Mouse (Mus musculus) stomach, embryonic 14.5 days (tissue): Measurements from ENCODE around the gene Pcf11. TPM values are rescaled to one million over a fixed set of nuclear protein-coding genes. Genes with fewer than 3 reads are reported as not detected.
A peak's percentile ranks its signal among the peaks of the same experiment; 100 is the strongest.

Source experiments
- ATAC-seq: fragments of 200-750 bp; cut with Nextera tagmentation; 2 replicates; pipeline ENCODE4 v1.8.0; 2017; ENCODE audit warnings: low read depth, moderate TSS enrichment; ENCODE audit not compliant: insufficient number of reproducible peaks, insufficient read depth, low FRiP score
- H3K27ac ChIP-seq: fragments of 300-500 bp; sonication (generic); 2 replicates; pipeline ENCODE4 v1.5.1; 2014; ENCODE audit warnings: mild to moderate bottlenecking, low read length, moderate library complexity, mixed read lengths
- H3K27me3 ChIP-seq: fragments of 300-500 bp; sonication (generic); 2 replicates; pipeline ENCODE4 v1.6.1; 2014; ENCODE audit warnings: low read length, control low read depth, mixed read lengths; ENCODE audit not compliant: control insufficient read depth, insufficient read depth
- H3K36me3 ChIP-seq: fragments of 300-500 bp; sonication (generic); 2 replicates; pipeline ENCODE4 v1.6.1; 2014; ENCODE audit warnings: mild to moderate bottlenecking, control low read depth, low read length, moderate library complexity, mixed read lengths; ENCODE audit not compliant: control insufficient read depth, insufficient read depth
- H3K4me1 ChIP-seq: fragments of 300-500 bp; sonication (generic); 2 replicates; pipeline ENCODE4 v1.6.1; 2014; ENCODE audit warnings: low read length, control low read depth, mixed read lengths; ENCODE audit not compliant: control insufficient read depth, insufficient read depth
- H3K4me2 ChIP-seq: fragments of 300-500 bp; sonication (generic); replicated peaks from 2 replicates; pipeline ENCODE4 v1.6.1; 2014; ENCODE audit warnings: low read depth, low read length, control low read depth
- H3K4me3 ChIP-seq: fragments of 300-500 bp; sonication (generic); 2 replicates; pipeline ENCODE4 v1.5.1; 2014; ENCODE audit warnings: low read depth, low read length, control low read depth
- H3K9ac ChIP-seq: fragments of 300-500 bp; sonication (generic); replicated peaks from 2 replicates; pipeline ENCODE4 v1.6.1; 2014; ENCODE audit warnings: low read depth, mild to moderate bottlenecking, control low read depth, low read length, moderate library complexity, mixed read lengths
- H3K9me3 ChIP-seq: fragments of 300-500 bp; sonication (generic); 2 replicates; pipeline ENCODE4 v1.6.1; 2016; ENCODE audit warnings: low read depth, low read length, control low read depth; ENCODE audit not compliant: control insufficient read depth
- WGBS: fragments of 180-500 bp; shearing (Covaris S2); extraction: QIAGEN DNeasy Blood & Tissue Kit; methylation state at CpG from one replicate; pipeline ENCODE4 v1.1.7; 2014; 5-methylcytosine and 5-hydroxymethylcytosine counted together
- polyA plus RNA-seq: library from polyadenylated mRNA; unstranded; fragments of >200 nt; fragmentation: Nextera tagmentation; extraction: Ambion mirVana; gene quantifications from 2 replicates; pipeline ENCODE4 v1.2.1, GENCODE M21; 2014

Gene Pcf11
- 23.7 and 26.7 TPM in 2 replicates for polyA plus RNA-seq

DNA sequence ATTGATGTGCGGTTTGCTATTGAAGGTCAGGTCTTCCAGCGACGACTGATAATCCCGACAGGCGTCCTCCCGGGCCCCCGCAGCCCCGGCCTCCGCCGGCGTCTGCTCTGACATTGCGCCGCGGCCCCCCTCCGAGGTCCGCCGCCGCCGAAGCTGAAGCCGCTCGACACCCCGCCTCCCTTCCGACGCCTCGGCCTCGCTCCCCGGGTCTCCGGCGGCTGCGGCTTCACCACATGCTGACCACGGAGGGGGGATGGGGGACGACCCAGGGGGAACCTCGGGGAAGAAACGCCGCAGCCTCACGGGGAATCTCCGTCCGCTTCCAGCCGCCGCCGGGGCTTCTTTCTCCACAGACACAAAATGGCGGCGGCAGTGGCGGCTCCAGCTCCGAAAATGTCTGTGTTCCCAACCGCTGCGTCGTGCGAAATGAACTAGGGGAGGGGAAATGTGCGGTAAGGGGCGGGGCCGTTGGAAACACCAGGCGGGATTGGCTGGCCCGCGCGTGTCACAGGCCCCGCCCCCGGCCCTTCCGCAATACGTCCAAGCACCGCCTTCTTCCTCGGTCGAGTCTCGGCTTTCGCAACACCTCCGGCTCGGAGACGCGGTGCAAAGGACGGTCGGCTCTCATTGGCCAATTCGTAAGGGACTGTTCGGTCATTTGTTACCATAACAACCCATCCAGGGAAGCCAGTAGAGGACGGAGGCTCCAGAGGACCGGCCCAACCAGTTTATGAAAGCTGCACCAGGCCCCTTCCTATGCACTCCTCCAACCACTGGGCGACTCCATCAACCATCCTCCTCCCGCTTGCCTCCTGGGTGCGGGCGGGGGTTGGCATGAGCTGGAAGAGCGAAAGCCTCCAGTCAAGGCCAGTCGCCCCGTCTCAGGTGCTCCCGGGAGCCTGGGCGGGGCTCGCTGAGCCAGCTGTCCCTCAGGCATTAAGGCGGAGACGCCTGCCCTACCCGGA, at the start of gene Pcf11:
Pcf11 (minus strand) TSS at position 428 of the 965 bp plus-strand sequence.
- under 1% methylated on average over 88 of the region's 88 CpGs for WGBS
- H3K4me1 ChIP-seq: peaks cover 16% of the 10 kb centered on the region; the same call in 1 of the 2 replicates
- ATAC-seq: peak; percentile 99

DNA sequence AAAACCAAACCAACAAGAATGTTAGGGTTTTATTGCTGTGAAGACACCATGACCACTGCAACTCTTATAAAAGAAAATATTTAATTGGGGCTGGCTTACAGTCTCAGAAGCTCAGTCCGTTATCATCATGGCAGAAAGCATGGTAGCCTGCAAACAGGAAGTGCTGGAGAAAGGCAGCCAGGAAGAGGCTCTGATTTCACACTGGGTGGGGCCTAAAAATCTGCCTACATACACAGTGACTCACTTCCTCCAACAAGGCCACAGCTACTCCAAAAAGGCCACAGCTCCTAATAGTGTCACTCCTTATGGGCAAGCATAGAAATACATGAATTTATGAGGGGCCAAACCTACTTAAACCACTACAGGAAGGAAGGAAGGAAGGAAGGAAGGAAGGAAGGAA, 45.3 kb upstream of the Pcf11 start:
- WGBS: 87% methylated on average over 1 of the region's 1 CpGs
- H3K4me3 ChIP-seq: no peak overlapping the region
- no peak overlapping the region for H3K27ac ChIP-seq
- H3K27me3 ChIP-seq: no peaks in the 10 kb centered on the region
- no peak for ATAC-seq
- H3K4me2 ChIP-seq: no peak overlapping the region
- no peaks in the 10 kb centered on the region for H3K9me3 ChIP-seq
- H3K9ac ChIP-seq: no peak overlapping the region
- H3K4me1 ChIP-seq: no peaks in the 10 kb centered on the region
- H3K36me3 ChIP-seq: no peaks in the 10 kb centered on the region

More for the DNA sequence above, at the start of gene Pcf11:
- no peaks in the 10 kb centered on the region for H3K27me3 ChIP-seq
- peak within 1 kb of the TSS; percentile 97 for H3K9ac ChIP-seq
- no peaks in the 10 kb centered on the region for H3K9me3 ChIP-seq
- peak within 1 kb of the TSS; percentile 71 for H3K4me3 ChIP-seq
- peaks cover 6% of the 10 kb centered on the region; the same call in 1 of the 2 replicates for H3K36me3 ChIP-seq
- peak within 1 kb of the TSS; percentile 97 for H3K27ac ChIP-seq
- H3K4me2 ChIP-seq: peak within 1 kb of the TSS; percentile 53

DNA sequence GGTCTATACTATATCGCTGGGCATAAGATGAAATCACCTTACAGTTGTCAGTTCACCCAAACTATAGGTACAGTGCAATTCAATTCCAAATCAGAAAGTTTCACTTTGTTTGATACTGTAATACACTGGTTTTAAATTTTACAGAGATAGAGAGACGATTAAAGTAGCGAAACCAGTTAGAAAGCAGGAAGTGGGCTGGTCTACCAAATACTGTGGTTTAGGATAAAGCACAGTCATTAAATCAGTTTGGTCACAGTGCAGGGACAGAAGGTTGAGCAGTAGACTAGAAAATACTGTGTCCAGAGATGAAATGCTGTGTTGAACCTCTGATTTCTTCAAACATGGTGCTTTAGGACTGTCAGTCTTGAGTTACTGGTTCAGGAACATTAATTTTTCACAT, 41.9 kb upstream of the Pcf11 start:
- ATAC-seq: no peak
- Histone ChIP-seq H3K4me3 (no peak overlapping the region), H3K36me3 (no peaks in the 10 kb centered on the region), H3K9ac (no peak overlapping the region), H3K4me2 (no peak overlapping the region), H3K27ac (no peak overlapping the region), H3K27me3 (no peaks in the 10 kb centered on the region), H3K9me3 (no peaks in the 10 kb centered on the region), H3K4me1 (no peaks in the 10 kb centered on the region)
- WGBS: 90% methylated on average over 3 of the region's 3 CpGs

DNA sequence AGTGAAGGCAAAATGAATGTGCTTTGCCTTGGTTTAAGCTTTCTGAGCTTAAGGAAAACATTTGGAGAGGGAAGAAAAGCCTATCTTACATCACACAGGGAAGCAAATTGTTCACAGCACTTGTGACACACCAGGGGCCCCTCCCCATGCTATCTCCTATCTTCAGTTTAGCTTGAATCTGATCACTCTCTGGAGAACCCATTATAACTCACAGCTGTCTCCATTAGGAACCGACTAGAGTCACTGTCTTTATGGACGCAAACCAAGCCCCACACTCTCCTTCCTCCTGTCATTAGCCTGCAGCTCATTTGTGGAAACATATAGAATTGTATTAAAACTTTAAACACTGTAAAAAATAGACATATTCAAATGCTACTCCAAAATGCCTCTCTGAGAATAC, 39.8 kb upstream of the Pcf11 start:
- Histone ChIP-seq H3K27me3 (no peaks in the 10 kb centered on the region), H3K4me3 (no peak overlapping the region), H3K4me2 (no peak overlapping the region), H3K9ac (no peak overlapping the region), H3K27ac (no peak overlapping the region), H3K4me1 (no peaks in the 10 kb centered on the region), H3K36me3 (no peaks in the 10 kb centered on the region), H3K9me3 (no peaks in the 10 kb centered on the region)
- WGBS: 28% methylated on average over 2 of the region's 2 CpGs
- ATAC-seq: no peak

DNA sequence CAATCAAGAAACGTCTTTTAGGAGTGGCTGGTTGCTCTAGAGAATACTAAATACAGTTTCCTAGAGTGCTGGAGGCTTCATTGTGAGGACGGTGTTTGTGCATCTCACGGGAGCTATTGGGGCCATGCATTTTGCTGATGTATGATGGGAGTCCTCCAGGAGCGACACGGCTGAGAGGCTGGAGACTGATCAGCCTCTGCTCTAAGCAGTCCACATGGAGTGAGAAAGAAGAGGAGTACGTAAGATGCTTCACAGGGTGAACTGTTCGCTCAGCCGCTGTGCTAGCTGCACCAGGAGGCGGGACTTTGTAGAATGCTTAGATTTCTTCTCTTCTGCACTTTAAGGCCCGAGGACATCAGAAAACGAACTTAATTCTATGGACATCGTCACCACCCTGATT, 37.0 kb upstream of the Pcf11 start:
- no peaks in the 10 kb centered on the region for H3K27me3 ChIP-seq
- WGBS: 72% methylated on average over 12 of the region's 12 CpGs
- H3K9ac ChIP-seq: no peak overlapping the region
- no peaks in the 10 kb centered on the region for H3K4me1 ChIP-seq
- H3K36me3 ChIP-seq: no peaks in the 10 kb centered on the region
- no peaks in the 10 kb centered on the region for H3K9me3 ChIP-seq
- H3K4me3 ChIP-seq: no peak overlapping the region
- ATAC-seq: no peak
- no peak overlapping the region for H3K4me2 ChIP-seq
- no peak overlapping the region for H3K27ac ChIP-seq

DNA sequence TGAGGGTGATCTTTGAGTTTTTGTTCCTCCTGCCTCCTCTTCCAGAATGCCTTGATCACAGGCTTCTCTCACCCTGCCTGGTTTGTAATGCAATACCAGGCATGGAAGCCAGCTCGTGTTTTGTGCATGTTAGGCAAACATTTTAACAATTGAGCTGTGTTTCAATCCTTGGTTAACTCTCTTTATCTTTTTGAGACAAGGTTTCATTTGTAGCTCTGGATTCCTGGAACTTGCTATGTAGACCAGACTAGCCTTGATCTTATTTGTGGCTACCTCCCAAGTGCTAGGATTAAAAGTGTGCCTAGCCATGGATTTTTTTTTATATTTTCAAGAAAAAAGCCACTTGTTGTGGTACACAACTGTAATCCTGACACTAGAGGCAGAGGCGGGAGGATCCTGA, 35.8 kb upstream of the Pcf11 start:
- no peaks in the 10 kb centered on the region for H3K4me1 ChIP-seq
- no peak overlapping the region for H3K9ac ChIP-seq
- H3K4me3 ChIP-seq: no peak overlapping the region
- no peaks in the 10 kb centered on the region for H3K9me3 ChIP-seq
- no peaks in the 10 kb centered on the region for H3K36me3 ChIP-seq
- ATAC-seq: no peak
- H3K27ac ChIP-seq: no peak overlapping the region
- H3K4me2 ChIP-seq: no peak overlapping the region
- WGBS: 70% methylated on average over 2 of the region's 2 CpGs
- H3K27me3 ChIP-seq: no peaks in the 10 kb centered on the region

DNA sequence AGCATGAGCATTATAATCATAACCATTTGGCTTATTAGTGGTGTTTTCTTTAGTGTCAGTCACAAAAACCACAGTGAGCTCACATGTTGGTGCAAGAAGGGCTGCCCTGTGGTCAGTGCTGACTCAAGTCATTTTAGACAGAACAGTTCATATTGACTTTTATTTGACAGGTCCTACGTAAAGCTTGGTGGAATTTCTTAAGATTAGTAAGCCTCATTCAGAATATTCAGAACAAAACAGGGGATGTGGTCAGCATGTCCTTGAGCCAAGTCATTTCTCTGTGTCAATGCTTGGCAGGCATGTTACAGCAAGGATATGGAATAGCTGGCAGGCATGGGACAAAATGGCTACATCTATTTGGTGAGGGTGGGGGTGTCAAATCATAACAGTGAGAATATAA, 33.9 kb upstream of the Pcf11 start:
- WGBS: 61% methylated on average over 1 of the region's 1 CpGs

DNA sequence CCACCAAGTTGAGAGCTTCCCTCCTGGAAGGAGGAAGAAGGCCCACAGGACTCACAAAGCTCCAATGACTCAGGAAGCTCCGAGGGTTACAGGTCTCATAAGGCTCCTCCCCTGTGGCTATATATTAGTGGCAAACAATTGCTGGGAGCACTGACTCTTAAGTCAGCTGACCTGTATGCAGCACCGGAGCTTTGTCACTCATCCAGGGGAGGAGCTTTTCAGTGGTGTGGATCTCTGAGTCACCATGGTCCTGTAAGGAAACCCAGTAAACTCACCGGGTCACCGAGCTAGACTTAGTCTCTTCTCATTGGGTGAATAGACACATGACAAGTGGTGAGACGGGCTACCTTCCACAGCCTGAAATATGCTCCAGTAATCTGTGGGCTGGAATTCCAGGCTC, 29.0 kb upstream of the Pcf11 start:
- Histone ChIP-seq H3K4me1 (no peaks in the 10 kb centered on the region), H3K9me3 (no peaks in the 10 kb centered on the region), H3K27me3 (no peaks in the 10 kb centered on the region), H3K4me2 (no peak overlapping the region), H3K36me3 (no peaks in the 10 kb centered on the region), H3K27ac (no peak overlapping the region), H3K4me3 (no peak overlapping the region), H3K9ac (no peak overlapping the region)
- no peak for ATAC-seq
- 70% methylated on average over 5 of the region's 5 CpGs for WGBS

More for the DNA sequence above, 33.9 kb upstream of the Pcf11 start:
- Histone ChIP-seq H3K36me3 (no peaks in the 10 kb centered on the region), H3K4me1 (no peaks in the 10 kb centered on the region), H3K9me3 (no peaks in the 10 kb centered on the region), H3K27ac (no peak overlapping the region), H3K4me3 (no peak overlapping the region), H3K9ac (no peak overlapping the region), H3K27me3 (no peaks in the 10 kb centered on the region), H3K4me2 (no peak overlapping the region)
- ATAC-seq: no peak
